Mouse (Mus musculus) heart, adult 11 months (tissue): ENCODE data around the gene Tmsb10.
A peak's percentile ranks its signal among the peaks of the same experiment; 100 is the strongest.

Experiments used
- DNase-seq: peaks from one replicate; pipeline ENCODE4 v3.0.0; 2022

The Tmsb10 gene

GRCm38 (mm10) chr6:72958662-72959071, at the start of gene Tmsb10:
Tmsb10 (minus strand) TSS chr6:72958748.
- DNase-seq: no peak

- DNase-seq: no peak
These were observed 45.1 kb upstream of the Tmsb10 start for GRCm38 (mm10) chr6:73003601-73004000.

GRCm38 (mm10) chr6:73002391-73002790, 43.8 kb upstream of the Tmsb10 start:
- no peak for DNase-seq

- DNase-seq: no peak
These were observed 40.3 kb upstream of the Tmsb10 start for GRCm38 (mm10) chr6:72998809-72999208.

GRCm38 (mm10) chr6:72993688-72994082, 35.1 kb upstream of the Tmsb10 start:
- no peak for DNase-seq

- DNase-seq: no peak
These were observed 34.6 kb upstream of the Tmsb10 start for GRCm38 (mm10) chr6:72993054-72993687.

GRCm38 (mm10) chr6:72990206-72990605, 31.7 kb upstream of the Tmsb10 start:
- DNase-seq: no peak

- DNase-seq: no peak
These were observed 30.6 kb upstream of the Tmsb10 start for GRCm38 (mm10) chr6:72989028-72989736.

GRCm38 (mm10) chr6:72982506-72982905, 24.0 kb upstream of the Tmsb10 start:
- peak; percentile 88 for DNase-seq

GRCm38 (mm10) chr6:72981851-72982250, 23.3 kb upstream of the Tmsb10 start:
- DNase-seq: peak; percentile 94

GRCm38 (mm10) chr6:72981124-72981651, 22.6 kb upstream of the Tmsb10 start:
- peak; percentile 98 for DNase-seq

GRCm38 (mm10) chr6:72976866-72977265, 18.3 kb upstream of the Tmsb10 start:
- peak; percentile 96 for DNase-seq

GRCm38 (mm10) chr6:72971074-72971473, 12.5 kb upstream of the Tmsb10 start:
- no peak for DNase-seq

- DNase-seq: no peak
These were observed 11.2 kb upstream of the Tmsb10 start for GRCm38 (mm10) chr6:72969787-72970186.

GRCm38 (mm10) chr6:72965199-72965598, 6.7 kb upstream of the Tmsb10 start:
- peak; percentile 54 for DNase-seq

- no peak for DNase-seq
These were observed 3.8 kb upstream of the Tmsb10 start for GRCm38 (mm10) chr6:72962281-72962741.

- DNase-seq: no peak
These were observed 3.1 kb upstream of the Tmsb10 start for GRCm38 (mm10) chr6:72961603-72962002.

GRCm38 (mm10) chr6:72960675-72961074, 2.1 kb upstream of the Tmsb10 start:
- no peak for DNase-seq

GRCm38 (mm10) chr6:72959175-72959574, 627 bp upstream of the Tmsb10 start:
- DNase-seq: no peak

- DNase-seq: peak; percentile 99
These were observed 589 bp downstream of the Tmsb10 start for GRCm38 (mm10) chr6:72957676-72958641.

GRCm38 (mm10) chr6:72957093-72957435, 1.5 kb downstream of the Tmsb10 start:
- DNase-seq: peak; percentile 85

- DNase-seq: peak; percentile 97
These were observed 2.1 kb downstream of the Tmsb10 start for GRCm38 (mm10) chr6:72956199-72957092.
